Mouse (Mus musculus): ENCODE measurements at regions not wholly inside any gene's neighbourhood (a gene's known extent, or its start where the extent isn't known, plus 50 kb on each side); places are given as distances from the start of the nearest gene placed in this dataset.

GRCm38 (mm10) chr13:31191344-31192139, 217.5 kb downstream of the Gm5447 start:
- WGBS, result 77% methylated on average over 7 of the region's 7 CpGs
- ATAC-seq (ENCODE audit: insufficient number of reproducible peaks, insufficient read depth, low FRiP score, low TSS enrichment, low read depth), result no peak
- Histone ChIP-seq H3K9me3 (no peaks in the 10 kb centered on the region), H3K9ac (no peak overlapping the region), H3K4me1 (peaks cover 4% of the 10 kb centered on the region; the same call in 1 of the 2 replicates), H3K27me3 (0 out of 2 replicates have a peak, but pooled peaks cover 3% of the 10 kb centered on the region), H3K4me3 (no peak overlapping the region), H3K27ac (no peak overlapping the region), H3K4me2 (no peak overlapping the region), H3K36me3 (no peaks in the 10 kb centered on the region)

DNA sequence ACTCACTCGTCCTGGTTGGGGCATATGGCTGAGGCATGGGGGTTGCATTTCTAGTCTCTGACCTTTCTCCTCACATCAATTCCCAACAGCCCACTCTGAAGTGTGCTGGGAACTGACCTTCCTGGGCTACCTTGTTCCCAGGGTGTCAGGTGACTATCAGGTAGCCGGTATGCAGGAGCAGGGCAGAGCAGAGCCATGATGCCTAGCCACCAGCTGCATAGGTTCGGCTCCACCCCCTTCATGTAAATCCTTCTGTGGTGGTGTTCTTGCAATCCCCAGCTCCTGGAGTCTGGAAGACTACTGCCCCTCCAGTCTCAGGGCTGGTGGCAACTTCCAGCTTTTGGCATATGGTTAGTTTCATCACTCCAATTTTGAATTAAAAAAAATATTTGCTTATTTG, 221.0 kb downstream of the Gm5447 start:
- Histone ChIP-seq H3K27ac (no peak overlapping the region), H3K4me2 (no peak overlapping the region), H3K27me3 (0 out of 2 replicates have a peak, but pooled peaks cover 3% of the 10 kb centered on the region), H3K4me1 (peaks cover 4% of the 10 kb centered on the region; the same call in 1 of the 2 replicates), H3K9me3 (no peaks in the 10 kb centered on the region), H3K4me3 (no peak overlapping the region), H3K36me3 (no peaks in the 10 kb centered on the region), H3K9ac (no peak overlapping the region)
- no peak for ATAC-seq (ENCODE audit: insufficient number of reproducible peaks, insufficient read depth, low FRiP score, low TSS enrichment, low read depth)
- WGBS, result 63% methylated on average over 3 of the region's 3 CpGs

- no peak overlapping the region for H3K9ac ChIP-seq
- H3K27me3 ChIP-seq, result no peaks in the 10 kb centered on the region
- H3K4me3 ChIP-seq, result no peak overlapping the region
- H3K9me3 ChIP-seq, result no peaks in the 10 kb centered on the region
- peaks cover 1% of the 10 kb centered on the region; the same call in 1 of the 2 replicates for H3K4me1 ChIP-seq
- no peak overlapping the region for H3K4me2 ChIP-seq
- ATAC-seq (ENCODE audit: insufficient number of reproducible peaks, insufficient read depth, low FRiP score, low TSS enrichment, low read depth), result no peak
- 70% methylated on average over 2 of the region's 2 CpGs for WGBS
- no peak overlapping the region for H3K27ac ChIP-seq
- no peaks in the 10 kb centered on the region for H3K36me3 ChIP-seq
Measured at GRCm38 (mm10) chr13:31196546-31196945, 222.5 kb downstream of the Gm5447 start.

- Histone ChIP-seq H3K9ac (no peak overlapping the region), H3K9me3 (no peaks in the 10 kb centered on the region), H3K4me2 (no peak overlapping the region), H3K4me1 (no peaks in the 10 kb centered on the region), H3K4me3 (no peak overlapping the region), H3K27ac (no peak overlapping the region), H3K27me3 (no peaks in the 10 kb centered on the region), H3K36me3 (no peaks in the 10 kb centered on the region)
- ATAC-seq (ENCODE audit: insufficient number of reproducible peaks, insufficient read depth, low FRiP score, low TSS enrichment, low read depth), result no peak
- 79% methylated on average over 2 of the region's 2 CpGs for WGBS
Measured at GRCm38 (mm10) chr13:31197593-31197992, 223.6 kb downstream of the Gm5447 start.

- no peak overlapping the region for H3K4me3 ChIP-seq
Measured at GRCm38 (mm10) chr13:31199384-31199783, 225.4 kb downstream of the Gm5447 start.

GRCm38 (mm10) chr13:31204068-31204467, 230.1 kb downstream of the Gm5447 start:
- H3K27ac ChIP-seq, result no peak overlapping the region
- no peak for ATAC-seq (ENCODE audit: insufficient number of reproducible peaks, insufficient read depth, low FRiP score, low TSS enrichment, low read depth)
- peaks cover 11% of the 10 kb centered on the region for H3K27me3 ChIP-seq

More at GRCm38 (mm10) chr13:31199384-31199783, 225.4 kb downstream of the Gm5447 start:
- Histone ChIP-seq H3K4me2 (no peak overlapping the region), H3K9me3 (no peaks in the 10 kb centered on the region), H3K9ac (no peak overlapping the region), H3K27ac (no peak overlapping the region), H3K4me1 (no peaks in the 10 kb centered on the region), H3K36me3 (no peaks in the 10 kb centered on the region), H3K27me3 (peaks cover 3% of the 10 kb centered on the region; the same call in 1 of the 2 replicates)
- WGBS, result 97% methylated on average over 1 of the region's 1 CpGs
- ATAC-seq (ENCODE audit: insufficient number of reproducible peaks, insufficient read depth, low FRiP score, low TSS enrichment, low read depth), result no peak

GRCm38 (mm10) chr13:31206381-31206780, 232.4 kb downstream of the Gm5447 start:
- H3K9ac ChIP-seq, result no peak overlapping the region
- H3K36me3 ChIP-seq, result no peaks in the 10 kb centered on the region
- no peak for ATAC-seq (ENCODE audit: insufficient number of reproducible peaks, insufficient read depth, low FRiP score, low TSS enrichment, low read depth)
- H3K4me1 ChIP-seq, result no peaks in the 10 kb centered on the region
- peaks cover 11% of the 10 kb centered on the region for H3K27me3 ChIP-seq
- H3K4me3 ChIP-seq, result no peak overlapping the region
- H3K9me3 ChIP-seq, result no peaks in the 10 kb centered on the region
- no peak overlapping the region for H3K4me2 ChIP-seq
- no peak overlapping the region for H3K27ac ChIP-seq
- 66% methylated on average over 5 of the region's 5 CpGs for WGBS

More at GRCm38 (mm10) chr13:31204068-31204467, 230.1 kb downstream of the Gm5447 start:
- WGBS, result 69% methylated on average over 6 of the region's 6 CpGs
- no peak overlapping the region for H3K4me3 ChIP-seq
- H3K4me2 ChIP-seq, result no peak overlapping the region
- no peaks in the 10 kb centered on the region for H3K4me1 ChIP-seq
- no peaks in the 10 kb centered on the region for H3K9me3 ChIP-seq
- H3K36me3 ChIP-seq, result no peaks in the 10 kb centered on the region
- no peak overlapping the region for H3K9ac ChIP-seq

DNA sequence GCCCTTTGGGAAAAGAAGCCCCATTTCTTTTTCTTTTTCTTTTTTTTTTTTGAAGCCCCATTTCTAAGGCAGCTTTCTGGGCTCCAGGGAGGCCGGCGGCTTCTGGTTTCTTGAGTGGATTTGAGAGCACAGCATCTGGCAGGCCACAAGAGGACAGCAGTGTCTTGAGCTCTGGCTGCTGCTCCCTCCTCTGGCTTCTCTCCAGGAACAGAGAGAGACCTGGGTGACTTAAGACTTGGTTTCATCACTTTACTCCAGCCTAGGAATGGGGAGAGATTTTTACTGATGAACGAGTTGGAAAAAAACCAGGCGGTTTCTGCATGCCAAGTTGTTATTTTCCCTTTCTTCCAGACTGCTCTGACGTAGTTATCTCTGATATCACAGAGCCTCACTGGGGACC, 233.7 kb downstream of the Gm5447 start:
- Histone ChIP-seq H3K4me1 (no peaks in the 10 kb centered on the region), H3K4me3 (no peak overlapping the region), H3K27me3 (peaks cover 11% of the 10 kb centered on the region), H3K9me3 (no peaks in the 10 kb centered on the region), H3K27ac (no peak overlapping the region), H3K36me3 (no peaks in the 10 kb centered on the region), H3K4me2 (no peak overlapping the region), H3K9ac (no peak overlapping the region)
- ATAC-seq (ENCODE audit: insufficient number of reproducible peaks, insufficient read depth, low FRiP score, low TSS enrichment, low read depth), result no peak
- WGBS, result 43% methylated on average over 5 of the region's 5 CpGs

- Histone ChIP-seq H3K36me3 (no peaks in the 10 kb centered on the region), H3K9me3 (no peaks in the 10 kb centered on the region), H3K4me1 (no peaks in the 10 kb centered on the region), H3K4me3 (no peak overlapping the region), H3K4me2 (no peak overlapping the region), H3K27me3 (no peaks in the 10 kb centered on the region; the same call in 1 of the 2 replicates), H3K27ac (no peak overlapping the region), H3K9ac (no peak overlapping the region)
- no peak for ATAC-seq (ENCODE audit: insufficient number of reproducible peaks, insufficient read depth, low FRiP score, low TSS enrichment, low read depth)
- WGBS, result 71% methylated on average over 2 of the region's 2 CpGs
Measured at GRCm38 (mm10) chr13:31223016-31223415, 249.0 kb downstream of the Gm5447 start.

GRCm38 (mm10) chr13:31240546-31240945, 266.5 kb downstream of the Gm5447 start:
- no peaks in the 10 kb centered on the region for H3K27me3 ChIP-seq
- no peaks in the 10 kb centered on the region for H3K9me3 ChIP-seq
- H3K4me1 ChIP-seq, result no peaks in the 10 kb centered on the region
- 96% methylated on average over 6 of the region's 6 CpGs for WGBS
- no peak overlapping the region for H3K4me3 ChIP-seq
- no peak overlapping the region for H3K27ac ChIP-seq
- H3K4me2 ChIP-seq, result no peak overlapping the region
- H3K36me3 ChIP-seq, result no peaks in the 10 kb centered on the region
- no peak overlapping the region for H3K9ac ChIP-seq
- ATAC-seq (ENCODE audit: insufficient number of reproducible peaks, insufficient read depth, low FRiP score, low TSS enrichment, low read depth), result no peak

DNA sequence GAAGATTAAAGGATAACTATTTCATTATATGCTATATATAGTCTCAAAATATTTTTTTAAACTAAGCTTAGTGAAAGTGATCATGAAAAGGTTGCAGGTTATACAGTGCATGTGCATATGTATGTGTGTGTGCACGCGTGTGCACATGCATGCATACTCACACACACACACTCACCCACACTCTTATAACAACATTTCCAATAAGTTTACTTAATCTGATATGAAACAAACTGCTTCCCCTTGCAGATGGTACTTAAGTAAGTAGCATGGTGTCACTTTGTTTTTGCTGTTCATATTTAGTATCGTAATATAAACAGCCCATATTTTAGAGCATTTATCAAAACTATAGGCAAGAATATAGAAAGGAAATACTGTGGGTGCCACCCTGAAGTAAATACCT, 275.0 kb downstream of the Gm5447 start:
- no peak overlapping the region for H3K9ac ChIP-seq
- 0 out of 2 replicates have a peak overlapping the region, but pooled peaks have one; percentile 22 for H3K27ac ChIP-seq
- ATAC-seq (ENCODE audit: insufficient number of reproducible peaks, insufficient read depth, low FRiP score, low TSS enrichment, low read depth), result no peak
- WGBS, result 89% methylated on average over 3 of the region's 3 CpGs
- H3K4me3 ChIP-seq, result no peak overlapping the region
- H3K4me2 ChIP-seq, result peak overlapping the region; percentile 24; the same call in 1 of the 2 replicates
- no peaks in the 10 kb centered on the region for H3K9me3 ChIP-seq
- H3K4me1 ChIP-seq, result peaks cover 13% of the 10 kb centered on the region
- no peaks in the 10 kb centered on the region for H3K27me3 ChIP-seq
- no peaks in the 10 kb centered on the region for H3K36me3 ChIP-seq

DNA sequence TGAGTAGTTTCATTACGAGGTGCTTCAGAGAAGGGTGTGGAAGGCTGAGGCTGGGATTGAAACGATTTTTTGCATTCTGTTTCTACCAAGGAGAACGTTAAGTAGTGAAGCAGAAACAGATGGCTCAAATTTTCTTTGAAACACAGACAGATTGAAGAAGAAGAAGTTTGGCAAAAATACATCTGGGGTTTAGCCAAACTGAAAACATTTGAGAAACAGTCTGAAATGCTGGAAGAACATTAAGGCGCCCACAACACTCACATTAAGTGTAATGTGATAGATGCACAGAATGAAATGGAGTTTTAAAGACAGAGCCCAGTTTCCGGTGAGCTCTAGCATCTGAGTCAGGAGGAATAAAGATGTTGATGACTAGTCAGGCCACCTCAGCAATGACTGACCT, 275.5 kb downstream of the Gm5447 start:
- Histone ChIP-seq H3K4me1 (peaks cover 13% of the 10 kb centered on the region), H3K27me3 (no peaks in the 10 kb centered on the region), H3K4me3 (no peak overlapping the region), H3K9me3 (no peaks in the 10 kb centered on the region), H3K36me3 (no peaks in the 10 kb centered on the region), H3K27ac (peak overlapping the region; percentile 58; the same call in 1 of the 2 replicates), H3K4me2 (peak overlapping the region; percentile 24; the same call in 1 of the 2 replicates), H3K9ac (no peak overlapping the region)
- WGBS, result 20% methylated on average over 5 of the region's 5 CpGs
- ATAC-seq (ENCODE audit: insufficient number of reproducible peaks, insufficient read depth, low FRiP score, low TSS enrichment, low read depth), result no peak

Measured in embryonic facial prominence, embryonic 13.5 days (tissue).